Mouse (Mus musculus) heart, postnatal 0 days (tissue): ENCODE results near the gene Phgr1. TPM values are rescaled to one million over a fixed set of nuclear protein-coding genes. Genes with fewer than 3 reads are reported as not detected.

Source experiments
- ATAC-seq: fragments of 200-750 bp; cut with Nextera tagmentation; 2 replicates; pipeline ENCODE4 v1.8.0; 2017; ENCODE audit warnings: low read depth, moderate number of reproducible peaks, moderate library complexity; ENCODE audit not compliant: insufficient read depth
- DNase-seq: peaks from one replicate; pipeline ENCODE4 v3.0.0-alpha.2; 2016; ENCODE audit warnings: low spot score
- H3K27ac ChIP-seq: fragments of 300-500 bp; sonication (generic); 2 replicates; pipeline ENCODE4 v1.5.1; 2014; ENCODE audit warnings: low read depth, mild to moderate bottlenecking
- H3K27me3 ChIP-seq: fragments of 300-500 bp; sonication (generic); 2 replicates; pipeline ENCODE4 v1.6.1; 2014; ENCODE audit warnings: low read length, mixed read lengths; ENCODE audit not compliant: control insufficient read depth, insufficient read depth
- H3K36me3 ChIP-seq: fragments of 300-500 bp; sonication (generic); replicated peaks from 2 replicates; pipeline ENCODE4 v1.6.1; 2014; ENCODE audit warnings: low read length, mixed read lengths; ENCODE audit not compliant: control insufficient read depth, insufficient read depth
- H3K4me1 ChIP-seq: fragments of 300-500 bp; sonication (generic); 2 replicates; pipeline ENCODE4 v1.6.1; 2014; ENCODE audit warnings: antibody characterized with exemption; ENCODE audit not compliant: control insufficient read depth, insufficient read depth
- H3K4me2 ChIP-seq: fragments of 300-500 bp; sonication (generic); 2 replicates; pipeline ENCODE4 v1.6.1; 2014; ENCODE audit warnings: low read depth, mild to moderate bottlenecking, low read length, moderate library complexity
- H3K4me3 ChIP-seq: fragments of 300-500 bp; sonication (generic); 2 replicates; pipeline ENCODE4 v1.5.1; 2014; ENCODE audit warnings: low read depth, low read length
- H3K9ac ChIP-seq: fragments of 300-500 bp; sonication (generic); replicated peaks from 2 replicates; pipeline ENCODE4 v1.6.1; 2014; ENCODE audit warnings: low read depth, low read length, mixed read lengths
- H3K9me3 ChIP-seq: fragments of 300-500 bp; sonication (generic); replicated peaks from 2 replicates; pipeline ENCODE4 v1.6.1; 2016; ENCODE audit warnings: low read length; ENCODE audit not compliant: control insufficient read depth
- CTCF ChIP-seq: IDR thresholded peaks from 2 replicates; pipeline ENCODE4 v1.5.1; 2016; ENCODE audit warnings: antibody characterized with exemption, control low read depth, low read depth
- EP300 ChIP-seq: IDR thresholded peaks from 2 replicates; pipeline ENCODE4 v1.6.1; 2016; ENCODE audit warnings: antibody characterized with exemption, low read depth
- WGBS: fragments of 180-500 bp; shearing (Covaris S2); extraction: QIAGEN DNeasy Blood & Tissue Kit; methylation state at CpG from one replicate; pipeline ENCODE4 v1.1.7; 2014; 5-methylcytosine and 5-hydroxymethylcytosine counted together
- polyA plus RNA-seq: library from polyadenylated mRNA; unstranded; fragments of >200 nt; fragmentation: Nextera tagmentation; extraction: Ambion mirVana; gene quantifications from 2 replicates; pipeline ENCODE4 v1.2.1, GENCODE M21; 2015
- total RNA-seq: library from RNA; depleted of rRNA; stranded (reverse); fragments of >200 nt; gene quantifications from 2 replicates; pipeline ENCODE4 v1.2.3, GENCODE M21; 2014; ENCODE audit warnings: low replicate concordance

Phgr1 gene
- total and polyA plus RNA-seq, 2 experiments from 2014 or later: not detected

DNA sequence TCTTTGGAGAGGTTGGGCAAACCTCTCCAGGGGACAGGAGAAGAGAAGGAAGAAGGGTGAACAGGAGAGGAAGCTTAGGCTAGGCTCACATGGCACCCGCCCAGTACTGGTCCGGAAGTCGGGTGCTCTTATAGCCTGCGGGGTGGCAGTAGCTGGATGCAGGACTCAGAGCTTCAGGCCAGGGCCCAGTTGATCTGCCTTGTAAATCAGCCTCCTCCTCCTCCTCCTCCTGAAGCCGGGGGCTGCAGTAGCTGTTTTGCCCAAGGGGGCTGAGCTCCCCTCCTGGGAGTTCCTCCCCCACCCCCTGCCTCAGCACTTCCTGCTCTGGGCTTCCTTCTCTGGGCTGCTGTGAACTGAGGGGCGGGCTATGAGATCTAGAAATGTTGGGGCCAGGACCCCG lies 44.2 kb upstream of the Phgr1 start, which contains the start of gene Plcb2:
Gene Plcb2 (minus strand): TSS at position 102 of the 400 bp plus-strand sequence.
- Histone ChIP-seq H3K4me3 (peak within 1 kb of the TSS; percentile 2; the same call in 1 of the 2 replicates), H3K9ac (0 out of 2 replicates have a peak within 1 kb of the TSS, but pooled peaks have one; percentile 0), H3K27ac (no peak within 1 kb of the TSS), H3K36me3 (no peaks in the 10 kb centered on the region), H3K4me1 (peaks cover 23% of the 10 kb centered on the region), H3K9me3 (no peaks in the 10 kb centered on the region), H3K27me3 (no peaks in the 10 kb centered on the region), H3K4me2 (peak within 1 kb of the TSS; percentile 36; the same call in 1 of the 2 replicates)
- TF ChIP-seq CTCF: no peak
- no peak for TF ChIP-seq EP300
- DNase-seq: no peak
- 38% methylated on average over 7 of the region's 7 CpGs for WGBS
- ATAC-seq: no peak

DNA sequence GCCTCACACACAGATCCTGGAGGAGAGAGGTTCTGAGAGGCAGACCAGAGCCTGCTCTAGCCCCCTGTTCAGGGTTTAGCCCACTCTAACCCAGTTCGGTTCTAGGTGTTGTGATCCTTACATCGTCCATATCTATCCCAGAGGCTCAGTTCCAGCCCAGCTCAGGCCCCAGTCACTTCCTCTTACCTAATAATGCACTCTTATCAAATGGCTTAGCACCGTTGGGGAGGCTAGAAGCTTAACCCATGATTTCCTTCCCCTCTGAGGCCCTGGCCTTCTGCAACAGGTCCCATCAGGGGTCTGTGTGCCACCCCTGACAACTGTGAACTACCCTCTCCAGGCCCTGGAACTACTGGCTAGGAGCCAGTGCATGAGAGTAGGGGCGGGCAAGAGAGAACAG lies 43.4 kb upstream of the Phgr1 start:
- WGBS: 18% methylated on average over 4 of the region's 4 CpGs

DNA sequence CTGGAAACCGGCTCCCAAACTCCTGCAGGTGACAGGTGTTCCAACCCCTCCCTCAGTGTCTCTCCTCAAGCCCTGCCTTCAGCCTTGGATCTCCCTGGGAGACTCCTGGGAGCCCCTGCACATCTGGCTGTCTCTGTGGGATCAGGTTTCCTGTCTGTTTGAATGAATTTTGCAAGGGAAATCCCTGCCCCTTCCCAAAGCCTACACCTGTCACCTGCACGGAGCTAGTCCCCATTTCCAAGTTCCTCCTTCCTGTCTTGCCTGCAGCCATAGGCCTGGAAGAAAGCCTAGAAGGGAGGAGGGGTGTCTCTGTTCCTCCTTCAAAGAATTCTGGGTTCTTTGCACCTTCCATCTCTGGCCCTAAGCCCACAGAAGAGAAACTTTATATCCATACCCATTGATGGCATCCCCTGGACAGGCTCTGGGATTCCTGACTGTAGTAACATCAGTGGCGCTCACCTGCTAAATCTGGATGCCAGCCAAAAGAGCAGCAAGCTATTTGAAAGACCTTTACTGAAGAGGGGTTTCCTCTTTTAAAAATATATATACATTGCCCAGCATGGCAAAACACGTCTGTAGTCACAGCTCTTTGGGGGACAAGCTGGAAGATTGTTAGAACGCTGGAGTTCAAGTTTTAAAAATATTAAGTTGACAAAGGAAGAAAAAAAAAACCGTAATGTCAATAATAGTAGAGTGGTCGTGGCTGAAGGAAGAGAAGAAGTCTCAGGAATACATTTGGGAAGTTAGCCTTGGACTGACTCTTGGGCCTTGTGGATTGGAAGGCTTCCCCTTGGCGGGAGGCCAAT lies 42.5 kb upstream of the Phgr1 start:
- Histone ChIP-seq H3K9ac (no peak overlapping the region), H3K27ac (no peak overlapping the region), H3K36me3 (no peaks in the 10 kb centered on the region), H3K27me3 (no peaks in the 10 kb centered on the region), H3K4me2 (no peak overlapping the region), H3K4me1 (peaks cover 23% of the 10 kb centered on the region), H3K4me3 (no peak overlapping the region), H3K9me3 (no peaks in the 10 kb centered on the region)
- TF ChIP-seq CTCF: no peak
- TF ChIP-seq EP300: no peak
- no peak for ATAC-seq
- DNase-seq: no peak
- WGBS: 33% methylated on average over 8 of the region's 8 CpGs

More for the DNA sequence above, 43.4 kb upstream of the Phgr1 start:
- Histone ChIP-seq H3K36me3 (no peaks in the 10 kb centered on the region), H3K4me2 (no peak overlapping the region), H3K9ac (no peak overlapping the region), H3K4me3 (no peak overlapping the region), H3K27me3 (no peaks in the 10 kb centered on the region), H3K9me3 (no peaks in the 10 kb centered on the region), H3K27ac (no peak overlapping the region), H3K4me1 (peaks cover 23% of the 10 kb centered on the region)
- ATAC-seq: no peak
- no peak for DNase-seq
- TF ChIP-seq EP300 (no peak), CTCF (no peak)

DNA sequence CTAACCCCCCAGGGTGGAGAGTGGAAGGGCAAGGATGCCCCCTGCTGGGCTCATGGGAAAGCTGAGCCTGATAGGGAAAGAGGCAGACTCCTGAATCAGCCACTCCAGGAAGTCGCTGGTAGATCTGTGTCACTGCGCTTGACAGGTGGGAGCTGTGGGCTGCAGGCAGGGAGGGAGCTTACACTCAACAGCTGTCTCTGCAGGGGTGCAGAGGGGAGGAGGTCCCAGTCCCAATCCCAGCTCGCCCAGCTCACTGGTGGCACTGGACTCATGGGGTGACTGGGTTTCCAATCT lies 42.0 kb upstream of the Phgr1 start:
- Histone ChIP-seq H3K27ac (no peak overlapping the region), H3K4me1 (peaks cover 23% of the 10 kb centered on the region), H3K9ac (no peak overlapping the region), H3K4me3 (no peak overlapping the region), H3K4me2 (no peak overlapping the region), H3K27me3 (no peaks in the 10 kb centered on the region), H3K36me3 (no peaks in the 10 kb centered on the region), H3K9me3 (no peaks in the 10 kb centered on the region)
- peak; percentile 63 for DNase-seq
- ATAC-seq: peak; percentile 75
- WGBS: 2% methylated on average over 3 of the region's 3 CpGs
- no peak for TF ChIP-seq EP300
- peak; percentile 96 for TF ChIP-seq CTCF

DNA sequence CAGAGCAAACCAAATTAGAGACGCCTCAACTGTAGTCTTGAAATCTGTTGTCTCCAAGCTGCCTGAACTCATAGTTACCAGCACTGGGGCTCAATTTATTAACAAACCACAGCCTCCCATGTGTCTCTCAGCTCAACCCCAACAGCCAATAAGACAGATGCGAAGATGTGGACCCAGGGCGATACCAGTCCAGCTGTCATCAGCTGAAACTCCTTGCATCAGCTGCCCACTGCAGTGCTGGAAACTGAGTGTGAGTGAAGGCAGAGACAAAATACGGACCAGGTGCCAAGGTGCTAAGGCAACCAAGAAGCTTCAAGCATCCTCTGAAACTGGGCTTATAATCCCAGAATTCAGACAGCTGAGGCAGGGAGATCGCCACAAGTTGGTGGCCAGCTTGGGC lies 40.6 kb upstream of the Phgr1 start:
- no peaks in the 10 kb centered on the region for H3K36me3 ChIP-seq
- WGBS: 82% methylated on average over 5 of the region's 5 CpGs
- H3K27ac ChIP-seq: no peak overlapping the region
- ATAC-seq (no peak), DNase-seq (no peak)
- no peak overlapping the region for H3K4me2 ChIP-seq
- H3K9me3 ChIP-seq: no peaks in the 10 kb centered on the region
- no peak for TF ChIP-seq CTCF
- TF ChIP-seq EP300: no peak
- H3K4me1 ChIP-seq: peaks cover 23% of the 10 kb centered on the region
- no peak overlapping the region for H3K4me3 ChIP-seq
- no peak overlapping the region for H3K9ac ChIP-seq
- H3K27me3 ChIP-seq: no peaks in the 10 kb centered on the region

DNA sequence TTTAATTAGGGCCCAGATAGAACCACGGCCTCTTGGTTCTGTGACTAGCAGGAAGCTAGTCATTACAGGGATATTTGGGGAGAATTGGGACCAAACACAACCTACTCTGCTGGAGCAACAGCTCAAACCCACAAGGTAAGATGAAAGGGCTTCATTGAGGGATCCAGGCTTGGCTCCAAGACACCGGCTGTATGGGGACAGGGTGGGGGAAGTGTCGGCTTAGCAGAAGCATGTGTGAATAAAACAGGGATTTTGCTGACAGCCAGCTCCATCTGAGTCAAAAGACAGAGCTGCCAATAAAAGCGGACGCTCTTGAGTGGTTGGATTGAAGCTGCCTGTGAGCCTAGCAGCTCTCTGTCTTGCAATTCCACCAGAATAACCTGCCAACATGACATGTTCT lies 39.2 kb upstream of the Phgr1 start:
- Histone ChIP-seq H3K27ac (no peak overlapping the region), H3K9ac (no peak overlapping the region), H3K27me3 (no peaks in the 10 kb centered on the region), H3K4me1 (peaks cover 15% of the 10 kb centered on the region), H3K4me2 (no peak overlapping the region), H3K36me3 (no peaks in the 10 kb centered on the region), H3K4me3 (no peak overlapping the region), H3K9me3 (no peaks in the 10 kb centered on the region)
- ATAC-seq (no peak), DNase-seq (no peak)
- TF ChIP-seq EP300 (no peak), CTCF (no peak)
- 38% methylated on average over 5 of the region's 5 CpGs for WGBS
